Mouse (Mus musculus) layer of hippocampus, adult 11-12 months (tissue): ENCODE measurements around the gene Srpk2.
"Not testable (repeated sequence)": the region's sequence is repeated elsewhere in the genome, so short reads cannot be mapped to it uniquely, and the experiment has no call there.

Source experiments
- DNase-seq: peaks from one replicate; pipeline ENCODE4 v3.0.0; 2022; ENCODE audit warnings: low spot score

The Srpk2 gene

GRCm38 (mm10) chr5:23562278-23563060, 121.9 kb downstream of the Srpk2 start:
- DNase-seq = no peak

GRCm38 (mm10) chr5:23561227-23561626, 123.2 kb downstream of the Srpk2 start:
- no peak for DNase-seq

DNA sequence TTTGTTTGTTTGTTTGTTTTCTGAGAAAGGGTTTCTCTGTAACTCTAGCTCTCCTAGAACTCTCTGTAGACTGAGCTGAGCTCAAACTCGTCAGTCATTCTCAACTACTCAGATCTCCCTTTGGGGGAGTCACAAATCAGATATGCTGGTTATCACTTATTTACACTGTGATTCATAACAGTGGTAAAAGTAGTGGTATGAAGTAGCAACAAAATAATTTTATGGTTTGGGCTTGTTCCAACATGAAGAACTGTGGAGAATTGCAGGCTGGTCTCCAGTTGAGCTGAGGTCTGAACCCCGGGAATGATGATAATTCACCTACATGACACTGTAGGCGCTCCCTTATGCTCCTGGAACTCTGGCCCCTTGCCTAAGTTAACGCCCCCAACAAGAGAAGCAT, 124.2 kb downstream of the Srpk2 start:
- no peak for DNase-seq

DNA sequence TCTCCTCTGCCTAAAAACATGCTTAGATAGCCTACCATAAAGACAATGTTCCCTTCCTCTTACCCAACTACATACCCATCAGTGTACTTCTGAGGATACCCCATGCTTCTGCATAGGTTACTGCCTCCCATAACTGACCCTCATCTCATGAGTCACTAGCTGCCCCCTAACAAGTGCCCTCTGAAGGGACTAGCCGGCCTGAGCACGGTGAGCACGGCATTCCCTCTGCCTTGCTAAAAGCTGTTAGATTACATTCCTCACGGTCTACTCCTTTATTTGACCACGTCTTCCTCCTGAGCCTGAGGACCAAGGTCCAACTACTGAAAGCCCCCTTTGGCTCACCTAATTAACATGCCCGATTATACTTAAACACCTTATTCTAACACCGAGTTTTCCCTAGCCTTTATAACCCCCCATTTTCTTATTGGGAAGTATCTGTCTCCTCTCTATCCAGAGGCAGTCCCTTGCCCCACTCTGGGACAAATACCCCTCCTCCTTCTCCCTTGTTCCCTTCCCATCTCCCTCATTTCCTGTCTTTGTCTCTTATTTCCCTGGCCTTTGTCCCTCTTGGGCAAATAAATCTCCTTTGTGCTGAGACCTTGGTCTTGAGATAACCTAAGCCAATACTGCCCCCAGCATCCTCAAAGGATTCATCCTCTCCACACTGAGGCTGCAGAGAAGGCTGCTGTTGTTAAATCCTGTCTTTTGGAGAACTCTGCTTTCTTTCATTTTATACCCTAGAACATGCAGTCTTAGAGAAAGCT, 128.2 kb downstream of the Srpk2 start:
- DNase-seq = no peak

GRCm38 (mm10) chr5:23553338-23553737, 131.1 kb downstream of the Srpk2 start:
- DNase-seq = not testable (repeated sequence)

DNA sequence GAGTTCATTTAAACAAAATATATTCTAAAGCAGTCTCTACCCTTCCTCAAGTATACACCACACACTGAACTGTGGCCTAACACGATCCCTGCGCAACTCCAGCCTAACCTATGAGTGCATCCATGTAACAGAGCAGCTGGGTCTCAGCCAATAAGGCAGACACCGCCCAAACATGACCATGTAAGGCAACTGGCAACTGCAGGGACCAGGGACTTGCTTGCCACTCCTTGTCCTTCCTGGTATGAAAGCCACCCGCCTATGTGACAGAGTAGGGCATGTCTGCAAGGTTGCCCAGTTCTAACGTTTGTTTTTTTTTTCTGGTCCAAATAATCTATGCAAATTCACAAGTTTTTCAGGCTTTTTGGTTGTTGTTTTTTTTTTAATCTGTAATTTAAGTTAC, 132.7 kb downstream of the Srpk2 start:
- no peak for DNase-seq

- DNase-seq = no peak
These were observed 148.7 kb downstream of the Srpk2 start for GRCm38 (mm10) chr5:23535692-23536091.

DNA sequence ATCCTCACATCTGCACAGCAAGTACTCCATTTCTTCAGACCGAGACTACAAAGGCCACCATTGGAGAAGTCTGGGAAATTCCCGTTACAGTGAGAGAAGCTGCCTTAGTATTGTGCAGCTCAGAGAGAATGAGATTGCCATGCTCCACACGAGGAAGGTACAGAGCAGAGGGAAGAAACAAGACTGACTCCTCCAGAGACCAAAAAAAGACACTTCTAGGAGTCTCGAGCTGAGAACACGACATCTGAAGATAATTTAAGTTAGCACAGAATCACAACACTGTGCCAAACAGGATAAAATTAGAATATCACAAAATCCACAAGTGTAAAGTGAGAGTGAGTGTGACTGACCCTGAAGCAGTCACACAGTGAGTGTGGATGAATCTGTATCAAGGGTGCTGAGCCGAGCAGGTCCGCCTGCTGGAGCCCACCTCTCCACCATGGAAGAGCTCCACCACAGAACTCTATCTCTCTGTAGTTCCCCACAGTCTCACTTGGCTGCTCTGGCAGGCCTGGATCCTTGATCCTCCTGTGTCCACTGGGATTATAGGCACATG, 152.8 kb downstream of the Srpk2 start:
- no peak for DNase-seq

- DNase-seq = no peak
These were observed 153.3 kb downstream of the Srpk2 start for GRCm38 (mm10) chr5:23531100-23531499.

DNA sequence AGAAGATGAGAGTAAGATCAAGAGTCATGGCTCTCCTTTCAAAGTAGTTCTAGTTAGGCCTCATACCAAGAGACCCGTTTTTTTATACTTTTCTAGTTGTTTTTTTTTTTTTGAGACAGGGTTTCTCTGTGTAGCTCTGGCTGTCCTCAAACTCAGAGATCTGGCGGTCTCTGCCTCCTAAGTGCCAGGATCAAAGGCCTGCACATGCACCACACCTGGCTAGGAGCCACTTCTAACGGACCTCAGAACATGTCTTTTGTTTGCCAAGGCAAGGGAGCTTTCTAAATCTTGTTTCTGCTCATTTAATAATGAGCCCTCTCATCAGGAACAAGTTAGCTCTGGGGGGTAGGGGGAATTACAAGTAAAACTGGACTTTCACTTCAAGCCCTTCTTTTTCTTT, 159.8 kb downstream of the Srpk2 start:
- no peak for DNase-seq

DNA sequence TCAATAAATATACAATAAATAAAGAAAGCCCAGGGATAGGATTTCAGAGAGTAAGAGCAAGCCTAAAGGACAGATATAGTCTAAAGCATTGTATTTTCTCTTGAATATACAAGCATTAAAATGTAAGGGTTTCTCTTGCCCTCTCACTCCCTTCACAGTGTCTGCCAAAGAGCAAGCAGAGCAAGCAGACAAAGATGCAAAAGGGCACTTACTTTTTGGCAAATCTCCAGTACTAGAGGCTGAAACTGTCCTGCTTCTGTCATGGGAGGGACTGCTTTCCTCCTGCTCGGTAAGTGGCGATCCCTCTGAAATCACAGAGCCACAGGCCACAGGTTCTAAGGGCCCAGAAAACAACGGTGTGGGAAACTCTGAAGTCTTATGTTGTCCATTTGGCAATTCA, 160.5 kb downstream of the Srpk2 start:
- DNase-seq = no peak

DNA sequence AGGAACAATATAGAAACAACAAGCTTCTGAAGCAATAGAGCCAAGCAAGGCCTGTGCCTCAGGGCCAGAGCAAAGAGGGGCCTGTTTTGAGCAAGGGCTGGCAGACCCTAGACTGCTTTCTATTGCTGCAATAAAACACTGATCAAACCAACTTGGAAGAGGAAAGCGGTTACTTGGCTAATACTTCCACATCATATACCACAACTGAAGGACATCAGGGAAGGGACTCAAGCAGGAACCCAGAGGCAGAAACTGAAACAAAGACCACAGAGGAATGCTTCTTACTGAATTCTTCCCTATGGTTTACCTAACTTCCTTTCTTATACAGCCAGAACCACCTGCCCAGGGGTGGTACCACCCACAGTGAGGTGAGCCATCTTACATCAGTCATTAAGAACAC, 162.8 kb downstream of the Srpk2 start:
- DNase-seq = no peak

GRCm38 (mm10) chr5:23519679-23520078, 164.7 kb downstream of the Srpk2 start:
- no peak for DNase-seq

- DNase-seq = no peak
These were observed 165.7 kb downstream of the Srpk2 start for GRCm38 (mm10) chr5:23518673-23519072.

DNA sequence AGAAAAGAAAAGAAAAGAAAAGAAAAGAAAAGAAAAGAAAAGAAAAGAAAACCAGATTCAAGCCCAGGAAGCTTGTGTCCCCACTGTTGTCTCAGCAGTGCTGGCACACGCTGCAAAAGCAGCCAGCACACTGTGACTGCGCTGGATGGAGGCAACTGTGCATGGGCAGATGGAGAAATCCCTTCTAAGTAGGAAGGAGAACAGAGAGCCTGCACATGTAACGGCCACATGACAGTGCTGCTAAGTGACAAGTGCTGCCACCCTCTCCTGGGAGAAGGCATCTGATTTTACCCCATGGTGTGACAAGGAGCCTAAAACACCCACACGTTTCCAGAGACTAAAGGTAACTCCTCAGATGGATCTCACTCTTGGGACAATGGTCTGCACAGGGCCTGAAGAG, 166.6 kb downstream of the Srpk2 start:
- DNase-seq = peak; percentile 62

GRCm38 (mm10) chr5:23516962-23517361, 167.5 kb downstream of the Srpk2 start:
- no peak for DNase-seq

GRCm38 (mm10) chr5:23515038-23515437, 169.4 kb downstream of the Srpk2 start:
- DNase-seq = no peak

DNA sequence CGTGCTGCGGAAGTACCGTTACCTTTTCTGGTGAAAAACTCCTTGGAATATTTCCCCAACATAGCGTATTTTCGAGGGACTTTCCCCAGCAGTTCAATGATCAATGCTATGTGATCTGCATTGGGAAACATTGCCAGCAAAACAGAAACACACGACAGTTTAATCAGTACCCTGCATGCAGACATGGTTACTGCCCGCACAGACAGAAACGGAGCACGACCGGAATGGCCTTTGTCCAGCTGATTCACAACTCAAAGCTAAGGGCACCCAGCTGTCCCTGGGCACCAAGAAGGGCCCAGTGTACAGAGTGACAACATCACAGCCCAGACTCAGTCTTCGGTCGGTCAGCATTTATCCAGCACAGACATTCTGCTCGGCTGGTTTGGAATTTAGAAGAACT, 170.9 kb downstream of the Srpk2 start:
- no peak for DNase-seq

DNA sequence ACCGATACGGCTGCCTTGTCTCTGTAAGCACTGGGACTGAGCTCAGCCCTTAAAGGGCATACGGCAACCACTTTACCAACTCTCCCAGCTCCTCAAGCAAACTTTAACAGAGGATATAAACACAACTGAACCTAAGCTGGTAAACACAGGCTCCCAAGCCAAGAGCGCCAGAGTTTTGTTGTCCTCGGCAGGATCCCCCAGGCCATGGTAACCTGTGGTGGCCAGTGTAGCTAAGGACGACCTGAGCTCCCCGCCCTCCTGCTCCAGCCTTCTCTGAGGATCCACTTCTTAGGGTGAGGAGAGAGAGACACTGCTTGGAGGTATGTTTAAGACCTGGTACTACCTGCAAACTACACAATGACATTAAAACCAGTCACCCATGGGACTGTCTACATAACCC, 171.9 kb downstream of the Srpk2 start:
- no peak for DNase-seq

DNA sequence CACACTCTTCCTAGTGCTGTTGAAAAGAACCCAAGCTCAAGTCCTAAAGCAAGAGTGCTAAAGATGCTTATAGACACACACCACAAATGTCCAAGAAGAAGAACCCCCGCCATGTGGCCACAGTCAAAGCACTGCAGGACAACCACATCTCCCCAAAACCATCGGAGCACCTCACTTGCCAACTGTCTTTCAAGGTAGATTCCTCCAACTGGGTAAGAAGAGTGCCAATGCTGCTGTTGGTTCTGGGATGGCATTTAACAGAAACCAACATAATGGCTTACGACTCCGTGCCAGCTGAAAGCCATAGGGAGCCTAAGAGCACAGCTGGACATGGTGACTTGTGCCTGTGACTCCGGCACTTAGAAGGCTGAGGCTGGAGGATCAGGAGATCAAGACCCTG, 173.0 kb downstream of the Srpk2 start:
- no peak for DNase-seq

- DNase-seq = no peak
These were observed 175.8 kb downstream of the Srpk2 start for GRCm38 (mm10) chr5:23508630-23509029.

- no peak for DNase-seq
These were observed 177.2 kb downstream of the Srpk2 start for GRCm38 (mm10) chr5:23507210-23507609.

GRCm38 (mm10) chr5:23505578-23505977, 178.8 kb downstream of the Srpk2 start:
- DNase-seq = no peak
